Mouse (Mus musculus): ENCODE data around the gene Eppin. TPM values are rescaled to one million over a fixed set of nuclear protein-coding genes. Genes with fewer than 3 reads are reported as not detected.
A peak's percentile ranks its signal among the peaks of the same experiment; 100 is the strongest.

Gene Eppin
- polyA plus RNA-seq, 1 experiment from 2014 or later: not detected

DNA sequence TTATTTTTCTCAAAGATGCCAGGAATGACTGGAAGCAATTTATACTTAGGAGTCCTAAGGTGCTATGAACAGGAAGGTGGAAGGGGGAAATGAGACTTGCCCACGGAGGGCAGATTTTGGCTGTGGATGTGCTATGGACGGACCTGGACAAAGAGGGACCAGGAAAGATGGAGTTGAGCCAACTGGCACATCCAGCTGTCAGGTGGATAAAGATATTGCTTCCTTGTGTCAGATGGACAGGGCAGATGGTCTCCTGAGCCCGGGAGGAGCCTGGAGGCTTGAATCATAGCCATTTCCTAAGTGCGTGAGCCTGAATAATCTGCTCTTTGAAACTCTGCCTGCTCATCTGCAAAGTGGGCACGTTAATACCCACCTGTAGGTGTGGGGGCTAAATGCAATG is 29.0 kb downstream of the Eppin start:
- Histone ChIP-seq H3K27me3 (ENCODE audit: control insufficient read depth, insufficient read depth, low read length) (0 out of 2 replicates have a peak, but pooled peaks cover 8% of the 10 kb centered on the region), H3K9me3 (ENCODE audit: control insufficient read depth, low read length) (no peaks in the 10 kb centered on the region), H3K9ac (ENCODE audit: low read length) (no peak overlapping the region), H3K36me3 (ENCODE audit: control insufficient read depth, insufficient read depth, low read length) (no peaks in the 10 kb centered on the region), H3K4me2 (ENCODE audit: low read depth) (no peak overlapping the region), H3K27ac (ENCODE audit: low read depth, low read length) (no peak overlapping the region), H3K4me1 (ENCODE audit: control insufficient read depth, insufficient read depth, low read length) (0 out of 2 replicates have a peak, but pooled peaks cover 3% of the 10 kb centered on the region), H3K4me3 (ENCODE audit: low read depth, low read length) (no peak overlapping the region)
- DNase-seq (ENCODE audit: low spot score) (no peak), ATAC-seq (ENCODE audit: insufficient read depth, low FRiP score, low TSS enrichment) (no peak)
- WGBS: 75% methylated on average over 5 of the region's 5 CpGs

DNA sequence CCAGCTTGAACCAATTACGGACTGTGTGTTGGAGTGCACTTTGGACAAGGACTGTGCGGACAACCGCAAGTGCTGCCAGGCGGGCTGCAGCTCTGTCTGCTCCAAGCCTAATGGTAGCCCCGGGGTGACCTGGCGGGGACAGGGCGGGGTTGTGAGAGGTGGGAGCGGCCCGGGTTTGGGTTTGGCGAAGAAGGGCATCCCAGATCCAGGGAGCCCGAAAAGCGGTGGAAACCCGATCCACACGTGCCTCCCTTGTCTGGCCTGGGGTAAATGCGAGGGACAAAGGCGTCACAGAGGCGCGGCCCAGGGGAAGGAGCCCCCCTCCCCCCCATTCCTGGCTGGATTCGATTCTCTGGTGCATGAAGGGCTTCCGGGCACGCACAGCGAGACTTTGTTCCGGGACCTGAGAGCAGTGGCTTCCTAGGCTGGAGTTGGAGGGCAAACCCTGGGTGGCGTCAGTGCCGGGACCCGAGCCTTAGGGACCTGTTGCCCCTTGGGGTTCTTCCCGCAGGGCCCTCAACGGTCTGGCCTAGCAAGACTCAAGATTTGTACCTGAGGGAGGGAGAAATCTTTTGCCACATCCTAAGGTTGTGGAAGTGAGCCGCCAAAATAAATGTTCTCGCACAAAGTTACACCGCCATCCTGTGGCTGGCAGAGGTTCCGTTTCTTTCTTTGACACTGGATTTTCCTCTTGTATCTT is 29.9 kb downstream of the Eppin start:
- Histone ChIP-seq H3K4me2 (ENCODE audit: low read depth) (peak overlapping the region; percentile 61), H3K9ac (ENCODE audit: low read length) (peak overlapping the region; percentile 65), H3K27me3 (ENCODE audit: control insufficient read depth, insufficient read depth, low read length) (0 out of 2 replicates have a peak, but pooled peaks cover 8% of the 10 kb centered on the region), H3K36me3 (ENCODE audit: control insufficient read depth, insufficient read depth, low read length) (no peaks in the 10 kb centered on the region), H3K27ac (ENCODE audit: low read depth, low read length) (no peak overlapping the region), H3K4me1 (ENCODE audit: control insufficient read depth, insufficient read depth, low read length) (0 out of 2 replicates have a peak, but pooled peaks cover 3% of the 10 kb centered on the region), H3K9me3 (ENCODE audit: control insufficient read depth, low read length) (no peaks in the 10 kb centered on the region), H3K4me3 (ENCODE audit: low read depth, low read length) (peak overlapping the region; percentile 37)
- DNase-seq (ENCODE audit: low spot score): peak; percentile 69
- under 1% methylated on average over 32 of the region's 32 CpGs for WGBS
- ATAC-seq (ENCODE audit: insufficient read depth, low FRiP score, low TSS enrichment): peak; percentile 53

DNA sequence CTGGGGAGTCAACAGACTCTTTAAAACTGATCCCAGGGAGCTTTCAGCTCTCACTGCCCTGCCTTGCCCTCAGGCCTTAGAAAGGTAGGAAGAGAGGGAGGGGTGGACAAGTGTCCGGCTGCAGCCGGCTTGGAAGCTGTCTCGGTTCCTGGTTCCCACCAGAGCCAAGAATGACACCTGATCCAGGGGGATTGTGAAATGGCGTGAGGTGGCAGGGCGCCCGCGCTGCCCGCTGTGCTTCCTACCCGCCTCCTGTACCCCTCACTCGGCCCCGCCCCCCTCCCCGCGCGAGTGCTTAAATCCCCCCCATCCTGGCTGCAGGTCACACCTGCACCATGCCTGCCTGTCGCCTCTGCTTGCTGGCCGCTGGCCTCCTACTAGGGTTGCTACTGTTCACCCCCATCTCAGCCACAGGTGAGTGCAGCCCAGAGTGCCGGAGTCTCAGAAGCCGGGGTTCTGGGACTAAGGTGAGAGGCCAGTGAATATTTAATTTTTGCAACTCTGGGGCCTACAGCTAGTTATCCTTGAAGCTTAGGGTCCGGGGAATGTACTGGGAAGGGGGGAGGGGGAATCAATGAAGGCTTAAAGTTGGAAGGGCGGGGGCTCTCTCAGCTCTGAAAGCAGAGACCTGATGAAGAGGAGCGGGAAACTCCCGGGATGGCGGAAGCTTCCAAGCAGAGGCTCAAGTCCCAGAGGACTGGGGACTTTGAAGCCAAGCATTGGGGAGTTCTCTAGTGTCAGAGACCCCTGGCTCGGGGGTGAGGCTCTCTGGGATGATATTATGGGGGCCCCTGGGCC is 30.8 kb downstream of the Eppin start, which contains the start of gene Wfdc2:
Gene Wfdc2 (plus strand): TSS at position 23 of the 798 bp plus-strand sequence.
- Histone ChIP-seq H3K4me2 (ENCODE audit: low read depth) (peak within 1 kb of the TSS; percentile 61), H3K27me3 (ENCODE audit: control insufficient read depth, insufficient read depth, low read length) (0 out of 2 replicates have a peak, but pooled peaks cover 8% of the 10 kb centered on the region), H3K36me3 (ENCODE audit: control insufficient read depth, insufficient read depth, low read length) (no peaks in the 10 kb centered on the region), H3K4me1 (ENCODE audit: control insufficient read depth, insufficient read depth, low read length) (0 out of 2 replicates have a peak, but pooled peaks cover 3% of the 10 kb centered on the region), H3K9ac (ENCODE audit: low read length) (peak within 1 kb of the TSS; percentile 65), H3K27ac (ENCODE audit: low read depth, low read length) (no peak within 1 kb of the TSS), H3K4me3 (ENCODE audit: low read depth, low read length) (peak within 1 kb of the TSS; percentile 37), H3K9me3 (ENCODE audit: control insufficient read depth, low read length) (no peaks in the 10 kb centered on the region)
- WGBS: 3% methylated on average over 24 of the region's 24 CpGs
- DNase-seq (ENCODE audit: low spot score) (peak; percentile 34), ATAC-seq (ENCODE audit: insufficient read depth, low FRiP score, low TSS enrichment) (no peak)

DNA sequence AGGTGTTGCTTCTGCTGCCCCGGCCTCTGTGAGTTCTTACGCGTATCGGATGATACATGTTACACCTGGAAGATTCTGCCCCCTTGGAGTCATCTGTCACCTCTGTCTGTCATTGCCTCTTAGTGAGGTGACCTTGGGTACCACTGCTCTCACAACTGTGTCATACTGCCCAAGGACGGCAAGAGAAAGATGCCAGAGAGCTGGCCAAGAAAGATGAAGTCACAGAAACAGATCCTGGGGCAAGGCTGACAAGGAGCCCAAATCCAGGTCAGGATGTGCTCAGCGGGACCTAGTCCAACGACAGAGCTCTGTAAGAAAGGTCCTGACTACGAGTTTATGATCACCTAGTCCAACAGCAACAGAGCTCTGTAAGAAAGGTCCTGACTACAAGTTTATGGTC is 33.3 kb downstream of the Eppin start:
- ATAC-seq (ENCODE audit: insufficient read depth, low FRiP score, low TSS enrichment): no peak
- H3K4me1 ChIP-seq (ENCODE audit: control insufficient read depth, insufficient read depth, low read length): 0 out of 2 replicates have a peak, but pooled peaks cover 3% of the 10 kb centered on the region
- no peaks in the 10 kb centered on the region for H3K9me3 ChIP-seq (ENCODE audit: control insufficient read depth, low read length)
- no peak overlapping the region for H3K9ac ChIP-seq (ENCODE audit: low read length)
- no peak overlapping the region for H3K4me3 ChIP-seq (ENCODE audit: low read depth, low read length)
- 0 out of 2 replicates have a peak, but pooled peaks cover 8% of the 10 kb centered on the region for H3K27me3 ChIP-seq (ENCODE audit: control insufficient read depth, insufficient read depth, low read length)
- 90% methylated on average over 8 of the region's 8 CpGs for WGBS
- H3K4me2 ChIP-seq (ENCODE audit: low read depth): no peak overlapping the region
- no peak for DNase-seq (ENCODE audit: low spot score)
- H3K36me3 ChIP-seq (ENCODE audit: control insufficient read depth, insufficient read depth, low read length): no peaks in the 10 kb centered on the region
- H3K27ac ChIP-seq (ENCODE audit: low read depth, low read length): no peak overlapping the region

DNA sequence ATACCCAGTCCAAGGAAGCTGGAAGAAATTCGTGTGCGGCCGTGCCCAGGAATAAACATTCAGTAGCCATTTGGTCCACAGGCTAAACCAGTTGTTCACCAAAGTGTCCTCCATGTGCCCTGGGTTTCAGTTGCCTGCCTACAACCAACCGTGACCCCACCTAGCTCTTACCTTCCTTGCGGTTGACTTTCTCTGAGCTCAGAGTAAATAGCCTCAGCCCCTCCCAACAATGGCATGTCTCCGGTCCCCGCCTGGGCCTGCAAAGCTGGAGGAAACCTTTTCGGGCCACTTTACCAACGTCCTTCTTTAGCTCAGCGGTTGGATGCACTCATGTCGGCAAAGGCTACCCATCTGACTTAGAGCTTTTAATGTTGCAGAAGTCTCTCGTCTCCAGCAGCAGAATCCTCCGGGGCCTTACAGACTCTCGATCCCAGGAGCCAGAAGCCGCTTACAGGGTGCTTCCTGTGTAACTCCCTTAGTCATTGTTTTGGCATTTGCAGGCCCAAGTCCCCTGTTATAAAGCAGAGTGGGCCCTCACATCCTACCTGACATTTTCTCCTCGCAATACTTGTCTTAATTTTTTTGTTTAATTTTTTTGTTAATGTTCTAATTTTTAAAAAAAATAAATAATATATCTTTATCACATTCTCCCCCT is 34.3 kb downstream of the Eppin start:
- H3K27ac ChIP-seq (ENCODE audit: low read depth, low read length): no peak overlapping the region
- H3K9ac ChIP-seq (ENCODE audit: low read length): no peak overlapping the region
- no peak for ATAC-seq (ENCODE audit: insufficient read depth, low FRiP score, low TSS enrichment)
- no peak for DNase-seq (ENCODE audit: low spot score)
- H3K4me3 ChIP-seq (ENCODE audit: low read depth, low read length): no peak overlapping the region
- no peak overlapping the region for H3K4me2 ChIP-seq (ENCODE audit: low read depth)
- H3K27me3 ChIP-seq (ENCODE audit: control insufficient read depth, insufficient read depth, low read length): 0 out of 2 replicates have a peak, but pooled peaks cover 8% of the 10 kb centered on the region
- H3K9me3 ChIP-seq (ENCODE audit: control insufficient read depth, low read length): no peaks in the 10 kb centered on the region
- H3K36me3 ChIP-seq (ENCODE audit: control insufficient read depth, insufficient read depth, low read length): no peaks in the 10 kb centered on the region
- 45% methylated on average over 16 of the region's 16 CpGs for WGBS
- H3K4me1 ChIP-seq (ENCODE audit: control insufficient read depth, insufficient read depth, low read length): 0 out of 2 replicates have a peak, but pooled peaks cover 3% of the 10 kb centered on the region

DNA sequence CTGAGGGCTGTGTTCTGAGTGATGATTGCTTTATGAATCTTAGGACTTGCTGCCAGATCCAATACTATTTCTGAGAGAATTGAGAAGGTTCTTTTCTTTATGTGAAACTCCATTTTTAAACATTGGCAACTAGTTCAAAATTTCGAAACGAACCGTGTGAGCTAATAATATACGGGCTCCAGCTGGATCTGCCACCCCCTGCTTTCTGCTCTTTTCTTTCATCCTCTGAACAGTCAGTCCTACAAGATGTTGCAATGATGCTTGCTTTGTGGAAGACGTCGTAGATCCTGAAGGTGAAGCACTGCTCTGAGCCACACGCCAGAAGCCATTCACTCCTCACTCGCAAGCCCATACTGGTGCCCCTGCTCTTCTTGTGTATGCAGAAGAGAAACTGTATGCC is 35.0 kb downstream of the Eppin start:
- no peak for ATAC-seq (ENCODE audit: insufficient read depth, low FRiP score, low TSS enrichment)
- no peak overlapping the region for H3K4me2 ChIP-seq (ENCODE audit: low read depth)
- H3K4me1 ChIP-seq (ENCODE audit: control insufficient read depth, insufficient read depth, low read length): 0 out of 2 replicates have a peak, but pooled peaks cover 3% of the 10 kb centered on the region
- WGBS: 79% methylated on average over 8 of the region's 8 CpGs
- H3K4me3 ChIP-seq (ENCODE audit: low read depth, low read length): no peak overlapping the region
- H3K9me3 ChIP-seq (ENCODE audit: control insufficient read depth, low read length): no peaks in the 10 kb centered on the region
- H3K27ac ChIP-seq (ENCODE audit: low read depth, low read length): no peak overlapping the region
- no peaks in the 10 kb centered on the region for H3K36me3 ChIP-seq (ENCODE audit: control insufficient read depth, insufficient read depth, low read length)
- no peak overlapping the region for H3K9ac ChIP-seq (ENCODE audit: low read length)
- DNase-seq (ENCODE audit: low spot score): no peak
- H3K27me3 ChIP-seq (ENCODE audit: control insufficient read depth, insufficient read depth, low read length): 0 out of 2 replicates have a peak, but pooled peaks cover 8% of the 10 kb centered on the region

DNA sequence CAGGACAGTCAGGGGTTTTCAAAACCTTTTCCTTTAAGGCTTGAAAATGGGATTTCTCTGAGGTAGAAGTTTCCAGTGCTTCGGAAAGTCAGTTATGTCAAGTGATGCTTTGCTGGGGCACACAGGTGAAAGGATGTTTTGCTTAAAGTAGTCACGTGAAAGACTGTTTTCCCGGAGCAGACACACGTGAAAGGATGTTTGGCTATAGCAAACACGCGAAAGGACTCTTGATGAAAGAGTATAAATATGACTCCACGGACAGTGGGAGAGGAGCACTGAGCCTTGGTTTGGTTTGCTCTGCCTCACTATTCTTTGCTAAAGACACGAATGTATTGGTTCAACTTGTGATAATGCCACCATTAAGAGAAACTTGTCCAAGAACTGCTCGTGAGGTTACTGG is 41.9 kb downstream of the Eppin start:
- DNase-seq (ENCODE audit: low spot score): no peak
- no peak for ATAC-seq (ENCODE audit: insufficient read depth, low FRiP score, low TSS enrichment)
- H3K36me3 ChIP-seq (ENCODE audit: control insufficient read depth, insufficient read depth, low read length): no peaks in the 10 kb centered on the region
- H3K9me3 ChIP-seq (ENCODE audit: control insufficient read depth, low read length): no peaks in the 10 kb centered on the region
- no peaks in the 10 kb centered on the region for H3K4me1 ChIP-seq (ENCODE audit: control insufficient read depth, insufficient read depth, low read length)
- H3K27ac ChIP-seq (ENCODE audit: low read depth, low read length): no peak overlapping the region
- no peak overlapping the region for H3K4me3 ChIP-seq (ENCODE audit: low read depth, low read length)
- WGBS: 89% methylated on average over 9 of the region's 9 CpGs
- H3K4me2 ChIP-seq (ENCODE audit: low read depth): no peak overlapping the region
- no peak overlapping the region for H3K9ac ChIP-seq (ENCODE audit: low read length)
- H3K27me3 ChIP-seq (ENCODE audit: control insufficient read depth, insufficient read depth, low read length): no peaks in the 10 kb centered on the region

DNA sequence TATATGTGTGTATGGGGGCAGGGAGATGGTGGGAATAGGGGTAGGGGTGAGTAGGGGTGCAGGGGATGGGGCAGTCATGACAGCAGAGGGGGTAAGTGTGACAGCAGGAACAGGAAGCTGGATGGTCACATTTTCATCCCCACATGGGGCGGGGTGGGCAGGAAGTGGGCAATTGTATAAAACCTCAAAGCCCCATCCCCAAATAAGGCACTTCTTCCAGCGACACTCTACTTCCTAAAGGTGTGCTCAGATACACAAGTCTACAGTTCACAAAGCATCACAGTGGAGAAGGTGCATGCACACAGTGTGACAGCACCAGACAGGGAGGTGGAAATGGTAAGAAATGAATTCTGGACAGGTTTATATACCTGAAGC is 42.5 kb downstream of the Eppin start:
- H3K9ac ChIP-seq (ENCODE audit: low read length): no peak overlapping the region
- H3K4me2 ChIP-seq (ENCODE audit: low read depth): no peak overlapping the region
- no peak for DNase-seq (ENCODE audit: low spot score)
- no peaks in the 10 kb centered on the region for H3K36me3 ChIP-seq (ENCODE audit: control insufficient read depth, insufficient read depth, low read length)
- no peaks in the 10 kb centered on the region for H3K27me3 ChIP-seq (ENCODE audit: control insufficient read depth, insufficient read depth, low read length)
- H3K9me3 ChIP-seq (ENCODE audit: control insufficient read depth, low read length): no peaks in the 10 kb centered on the region
- 69% methylated on average over 2 of the region's 2 CpGs for WGBS
- no peak overlapping the region for H3K27ac ChIP-seq (ENCODE audit: low read depth, low read length)
- H3K4me1 ChIP-seq (ENCODE audit: control insufficient read depth, insufficient read depth, low read length): no peaks in the 10 kb centered on the region
- ATAC-seq (ENCODE audit: insufficient read depth, low FRiP score, low TSS enrichment): no peak
- H3K4me3 ChIP-seq (ENCODE audit: low read depth, low read length): no peak overlapping the region
